Mouse (Mus musculus) gonadal fat pad, adult 2 months (tissue): ENCODE measurements around the gene Ginm1. TPM values are rescaled to one million over a fixed set of nuclear protein-coding genes. Genes with fewer than 3 reads are reported as not detected.

Experiments used
- polyA plus RNA-seq: library from polyadenylated mRNA; depleted of rRNA; stranded (reverse); fragments of >200 nt; gene quantifications from 2 replicates; pipeline ENCODE4 v1.2.3, GENCODE M21; 2012; rRNA removed

The Ginm1 gene
- polyA plus RNA-seq, 1 experiment: 63.9 TPM

Other genes with a start within 250 kb of the Ginm1 start
- gene Lrp11, start 203.0 kb downstream of the Ginm1 start, polyA plus RNA-seq: 3.8 and 4.0 TPM in 2 replicates
- gene Nup43, start 125.3 kb downstream of the Ginm1 start, polyA plus RNA-seq: 8.3 and 8.4 TPM in 2 replicates
- gene Pcmt1, start 111.7 kb downstream of the Ginm1 start, polyA plus RNA-seq: 31.3 and 36.0 TPM in 2 replicates
- 17.7 and 19.1 TPM in 2 replicates for gene Lats1, start 111.6 kb downstream of the Ginm1 start, polyA plus RNA-seq
- 4.1 and 6.0 TPM in 2 replicates for gene Katna1, start 66.8 kb downstream of the Ginm1 start, polyA plus RNA-seq
- 7.9 and 9.5 TPM in 2 replicates for gene Ppil4, start 67 bp upstream of the Ginm1 start, polyA plus RNA-seq
- 1.2 and 1.4 TPM in 2 replicates for gene Zc3h12d, start 39.6 kb upstream of the Ginm1 start, polyA plus RNA-seq
- 41.2 and 42.9 TPM in 2 replicates for gene Tab2, start 163.4 kb upstream of the Ginm1 start, polyA plus RNA-seq